Mouse (Mus musculus) brain, embryonic 18.5 days (tissue): ENCODE measurements around the gene Apela.

ENCODE experiments used
- DNase-seq: peaks from one replicate; pipeline ENCODE4 v3.0.0-alpha.2; 2012; ENCODE audit warnings: low read depth, low spot score

Apela gene

GRCm38 (mm10) chr8:65037117-65037533 lies at the start of gene Apela:
TSS of gene Apela (minus strand) at chr8:65037336.
- DNase-seq, result no peak

GRCm38 (mm10) chr8:65085680-65086079 lies 48.5 kb upstream of the Apela start:
- no peak for DNase-seq

GRCm38 (mm10) chr8:65080731-65081130 lies 43.6 kb upstream of the Apela start:
- no peak for DNase-seq

GRCm38 (mm10) chr8:65074733-65075132 lies 37.6 kb upstream of the Apela start, which contains the start of gene Gm10663:
TSS of gene Gm10663 (plus strand) at chr8:65075033.
- DNase-seq, result no peak

- no peak for DNase-seq
Measured at GRCm38 (mm10) chr8:65070996-65071395, 33.9 kb upstream of the Apela start.

GRCm38 (mm10) chr8:65068473-65068819 lies 31.3 kb upstream of the Apela start:
- DNase-seq, result no peak

GRCm38 (mm10) chr8:65067694-65068472 lies 30.7 kb upstream of the Apela start:
- no peak for DNase-seq

GRCm38 (mm10) chr8:65067031-65067430 lies 29.9 kb upstream of the Apela start:
- no peak for DNase-seq

GRCm38 (mm10) chr8:65065622-65066021 lies 28.5 kb upstream of the Apela start:
- DNase-seq, result no peak

GRCm38 (mm10) chr8:65064071-65064470 lies 26.9 kb upstream of the Apela start:
- DNase-seq, result no peak

- no peak for DNase-seq
Measured at GRCm38 (mm10) chr8:65062195-65062594, 25.1 kb upstream of the Apela start.

GRCm38 (mm10) chr8:65056722-65057121 lies 19.6 kb upstream of the Apela start:
- no peak for DNase-seq

- DNase-seq, result no peak
Measured at GRCm38 (mm10) chr8:65053968-65054367, 16.8 kb upstream of the Apela start.

GRCm38 (mm10) chr8:65053554-65053953 lies 16.4 kb upstream of the Apela start:
- DNase-seq, result no peak

- DNase-seq, result no peak
Measured at GRCm38 (mm10) chr8:65047801-65048200, 10.7 kb upstream of the Apela start.

- DNase-seq, result no peak
Measured at GRCm38 (mm10) chr8:65047193-65047592, 10.1 kb upstream of the Apela start.

- no peak for DNase-seq
Measured at GRCm38 (mm10) chr8:65046565-65046964, 9.4 kb upstream of the Apela start.

- no peak for DNase-seq
Measured at GRCm38 (mm10) chr8:65034136-65034535, 3.0 kb downstream of the Apela start.

- no peak for DNase-seq
Measured at GRCm38 (mm10) chr8:65033056-65033455, 4.1 kb downstream of the Apela start.

- no peak for DNase-seq
Measured at GRCm38 (mm10) chr8:65032107-65032506, 5.0 kb downstream of the Apela start.

- DNase-seq, result no peak
Measured at GRCm38 (mm10) chr8:65030735-65031485, 6.2 kb downstream of the Apela start.

- DNase-seq, result no peak
Measured at GRCm38 (mm10) chr8:65029776-65030175, 7.4 kb downstream of the Apela start.
